Mouse (Mus musculus) lung, postnatal 25 days (tissue): ENCODE measurements around the gene Fezf1.

ENCODE experiments used
- DNase-seq: peaks from one replicate; pipeline ENCODE4 v3.0.0; 2022; ENCODE audit warnings: low spot score

Gene Fezf1

DNA sequence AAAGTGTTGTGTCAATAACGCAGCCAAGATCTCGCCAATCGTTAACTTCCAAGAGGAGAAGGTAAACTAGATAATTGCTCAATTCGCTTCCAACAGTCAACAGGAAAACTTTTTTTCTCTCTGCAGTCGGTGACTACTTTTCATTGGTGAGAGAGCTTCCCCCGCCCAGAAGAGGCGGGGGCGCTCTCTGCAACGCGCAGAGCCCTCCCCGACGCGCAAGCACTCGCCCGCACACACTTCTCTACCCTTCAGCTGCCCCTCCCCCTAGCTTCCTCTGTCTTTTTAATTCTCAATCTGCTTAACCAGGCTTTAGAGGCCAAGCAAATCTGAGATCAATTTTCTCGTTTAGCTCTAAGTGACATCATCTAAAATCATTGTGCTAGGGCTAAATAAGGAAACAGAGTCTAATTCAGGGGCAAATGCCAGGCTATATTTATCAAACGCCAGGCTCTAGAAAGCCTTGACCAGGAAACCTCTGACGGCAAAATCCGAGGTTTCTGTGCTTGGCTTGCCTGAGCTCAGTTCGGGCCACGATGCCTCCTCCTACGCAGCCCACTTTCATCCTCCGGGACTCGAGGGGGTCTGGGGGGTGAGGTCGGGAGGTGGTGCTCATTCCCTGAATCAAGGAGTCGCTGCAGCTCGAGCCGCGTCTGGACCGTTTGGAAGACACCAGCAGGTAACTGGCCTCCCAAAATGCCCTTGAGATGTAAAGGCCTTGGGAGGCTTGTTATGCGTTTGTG lies at the start of gene Fezf1:
Gene Fezf1, minus strand, starts transcription at position 50 of the 740 bp plus-strand sequence.
- DNase-seq, result no peak

DNA sequence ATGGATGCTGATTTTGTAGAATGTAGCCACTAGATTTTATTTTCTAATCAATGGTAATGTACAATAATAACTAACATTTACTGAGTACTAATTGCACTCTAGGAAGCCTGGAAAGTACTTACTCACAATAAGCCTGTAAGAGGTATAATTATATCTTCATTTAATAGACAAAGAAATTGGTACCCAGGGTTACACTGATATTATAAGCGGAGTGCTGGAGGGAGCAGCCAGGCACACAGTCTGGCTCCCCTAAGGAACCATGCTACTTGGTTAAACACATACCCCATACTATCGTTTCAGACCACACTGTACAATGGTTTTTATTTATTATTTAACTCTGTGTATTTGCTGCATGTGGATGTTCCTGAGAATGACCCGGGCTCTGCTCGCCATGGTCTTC lies 46.5 kb upstream of the Fezf1 start:
- DNase-seq, result no peak

DNA sequence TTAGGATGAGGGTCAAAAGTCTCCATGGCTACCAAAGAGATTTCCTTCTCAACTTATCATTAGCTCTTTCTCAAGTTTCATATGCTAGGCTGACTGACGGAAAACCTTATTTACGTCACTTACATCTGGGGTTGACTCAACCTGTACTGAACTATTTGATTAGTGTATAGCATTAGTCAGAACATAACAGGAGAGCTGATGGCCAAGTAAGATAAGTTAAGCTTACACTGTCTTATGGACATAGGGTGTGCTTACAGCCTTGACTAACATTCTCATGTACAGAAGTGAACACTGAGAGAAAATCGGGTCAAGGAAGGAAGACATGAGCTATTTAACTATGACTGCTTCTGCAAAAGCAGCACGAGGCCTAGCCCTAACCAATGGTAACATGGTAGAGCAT lies 40.6 kb upstream of the Fezf1 start:
- DNase-seq, result no peak

DNA sequence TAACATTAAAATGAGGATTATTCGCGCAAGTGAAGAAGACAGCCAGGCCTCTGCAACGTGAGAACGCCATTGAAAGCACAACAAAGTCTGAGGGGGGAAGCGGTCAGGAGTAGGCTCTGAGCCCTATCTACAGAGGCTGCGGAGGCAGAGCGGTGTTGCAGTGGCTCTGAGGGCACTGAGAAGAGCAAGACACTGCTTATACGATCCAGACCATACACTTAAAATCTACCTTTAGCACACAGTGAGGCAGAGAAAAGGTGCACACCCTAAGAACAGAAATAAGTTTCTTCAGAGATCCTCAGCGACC lies 33.3 kb upstream of the Fezf1 start:
- no peak for DNase-seq

DNA sequence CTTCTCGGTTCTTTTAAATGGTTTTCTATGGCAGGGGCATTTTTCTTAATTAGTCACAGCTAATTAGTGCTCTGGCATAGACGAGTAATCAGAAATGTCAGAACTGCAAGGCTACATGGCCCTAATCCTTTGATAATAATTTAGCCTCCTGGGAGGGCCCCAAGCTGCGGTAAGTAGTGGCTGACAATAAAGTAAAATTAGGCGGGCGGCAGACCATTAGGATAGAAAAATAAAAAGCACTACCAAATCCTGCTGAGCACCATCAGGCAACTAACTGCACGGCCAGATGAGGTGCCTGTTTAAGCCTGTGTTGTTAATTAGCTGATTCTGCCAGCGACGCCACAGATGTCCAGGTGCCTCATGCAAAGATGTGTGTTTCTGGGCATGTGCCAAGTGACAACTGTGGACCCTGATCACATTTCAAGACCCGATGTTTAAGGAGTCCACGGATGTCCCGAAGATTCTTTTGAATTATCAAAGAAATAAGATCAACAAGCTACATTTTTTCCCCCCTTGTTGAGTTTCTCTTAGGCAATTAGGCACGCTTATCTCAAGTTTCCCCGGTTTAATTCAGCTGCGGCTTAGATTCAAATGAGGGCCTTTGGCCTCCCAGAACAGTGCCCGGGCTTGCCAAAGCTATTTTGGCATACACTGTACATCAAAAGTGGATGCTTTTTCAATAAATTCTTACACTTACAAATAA lies 32.8 kb upstream of the Fezf1 start:
- no peak for DNase-seq

DNA sequence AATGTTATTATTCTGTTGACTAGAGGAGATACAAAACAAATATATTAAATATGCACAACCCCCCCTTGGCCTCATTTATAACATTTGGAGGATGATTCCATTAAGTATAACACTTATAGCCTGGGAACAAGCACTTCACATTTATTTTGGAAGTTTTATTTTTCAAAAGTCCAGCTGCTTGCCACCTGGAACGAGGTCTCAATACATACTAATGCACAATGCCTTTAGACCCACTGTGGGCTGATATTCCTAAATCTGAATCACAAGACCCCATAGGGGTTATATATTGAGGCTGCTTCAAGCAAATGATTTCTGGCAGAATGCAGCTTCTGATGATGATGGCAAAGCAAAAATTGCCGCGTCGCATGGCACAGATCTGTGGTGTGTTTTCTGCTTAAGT lies 25.3 kb upstream of the Fezf1 start:
- DNase-seq, result no peak

DNA sequence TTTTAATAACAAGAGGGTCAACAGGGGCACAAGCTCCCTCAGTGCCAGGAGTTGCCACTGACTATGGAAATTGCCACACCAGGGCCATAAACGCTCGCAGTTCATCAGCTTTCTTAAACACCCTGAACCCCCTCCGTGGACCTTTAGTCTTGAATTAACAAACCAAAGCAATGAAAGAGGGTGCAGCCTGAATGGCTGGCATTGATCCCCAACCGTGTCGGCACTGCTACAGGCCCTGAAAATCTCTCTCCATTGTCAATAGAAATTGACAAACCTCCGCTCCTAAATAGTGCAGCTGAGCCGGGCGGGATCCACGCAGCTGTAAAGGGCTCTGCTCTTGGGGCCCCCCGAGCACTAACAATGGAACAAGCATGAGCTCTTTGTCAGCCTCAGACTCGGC lies 24.8 kb upstream of the Fezf1 start:
- DNase-seq, result no peak

DNA sequence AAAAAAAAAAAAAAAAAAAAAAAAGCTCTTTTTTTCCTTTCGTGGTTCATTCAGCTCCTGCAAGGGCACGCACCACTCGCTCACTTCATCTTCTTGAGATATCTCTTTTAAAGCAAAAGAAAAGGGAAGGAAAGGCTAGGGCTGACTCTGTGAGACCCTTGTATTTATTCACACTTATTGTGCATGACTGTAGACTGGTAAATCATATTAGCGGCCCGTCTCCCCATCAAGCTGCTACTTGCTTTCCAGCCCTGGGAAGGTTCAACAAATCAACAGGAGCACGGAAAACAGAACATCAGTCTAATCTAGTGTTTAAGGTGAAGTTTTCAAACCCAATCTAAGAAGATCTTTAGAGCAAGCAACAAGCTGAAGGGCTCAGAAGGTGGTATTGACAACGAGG lies 24.4 kb upstream of the Fezf1 start:
- no peak for DNase-seq

DNA sequence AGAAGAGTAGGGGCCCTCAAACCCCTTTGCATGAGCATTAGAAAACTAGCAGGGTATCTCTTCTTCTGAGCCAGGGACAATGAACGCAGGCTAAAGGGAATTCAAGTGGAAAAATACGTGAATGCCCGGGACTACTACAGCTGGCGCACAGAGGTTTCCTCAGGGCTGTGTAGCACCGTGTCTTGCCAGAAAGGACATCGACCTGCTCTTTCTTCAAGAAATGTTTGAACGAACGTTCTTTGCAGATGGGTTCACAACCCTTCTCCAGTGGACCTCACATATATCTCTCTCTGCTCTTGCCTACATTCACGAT lies 12.5 kb upstream of the Fezf1 start:
- no peak for DNase-seq

DNA sequence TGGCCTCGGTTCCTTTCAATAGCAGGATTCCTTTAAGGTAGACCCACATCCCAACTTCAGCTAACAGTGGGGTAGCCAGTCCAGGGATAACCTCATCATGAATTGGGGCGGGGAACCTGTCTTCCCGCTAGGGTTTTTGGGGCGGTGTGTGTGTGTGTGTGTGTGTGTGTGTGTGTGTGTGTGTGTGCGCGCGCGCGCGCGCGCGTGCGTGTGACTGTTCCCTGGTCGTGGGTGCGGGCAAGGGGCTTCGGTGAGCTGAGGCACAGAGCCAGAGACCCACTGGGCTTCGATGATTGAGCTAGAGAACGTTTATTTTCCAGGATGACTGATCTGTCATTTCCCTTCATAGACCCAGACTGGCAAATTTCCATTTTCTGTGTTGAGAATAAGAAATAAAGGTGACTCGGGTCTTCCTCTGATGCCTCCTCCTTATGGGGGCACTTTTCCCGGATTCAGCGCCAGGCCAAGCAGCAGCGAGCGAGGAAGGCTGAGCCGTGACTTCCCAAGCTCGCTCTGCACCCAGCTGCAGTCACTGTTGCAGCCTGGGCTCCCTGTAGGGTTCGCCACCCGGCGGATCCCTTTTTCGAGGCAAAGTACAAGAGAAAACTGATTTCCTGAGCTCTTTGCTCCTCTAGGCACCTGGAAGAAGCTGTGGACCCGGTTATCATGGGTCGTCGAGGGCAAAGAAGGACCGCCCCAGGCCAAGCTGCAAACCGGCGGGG lies 12.0 kb upstream of the Fezf1 start:
- no peak for DNase-seq

DNA sequence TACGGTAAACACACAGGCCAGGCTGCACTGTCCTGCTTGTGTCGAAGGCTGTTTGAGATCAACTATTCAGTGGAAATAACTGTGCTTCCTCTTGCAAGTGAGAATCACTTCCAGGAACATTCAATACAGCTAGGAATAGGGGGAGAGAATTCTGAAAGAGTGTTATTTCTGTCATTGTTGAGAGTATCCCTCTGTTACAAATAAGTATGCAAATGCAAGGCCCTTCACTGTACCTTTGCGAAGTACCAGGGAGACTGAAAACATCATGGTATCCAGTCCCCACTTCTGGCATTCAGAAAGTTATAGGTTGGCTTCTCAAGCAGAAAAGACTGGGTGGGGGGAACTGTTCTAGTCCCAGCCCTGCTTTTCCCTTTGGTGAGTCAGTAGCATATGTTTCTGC lies 9.8 kb upstream of the Fezf1 start:
- no peak for DNase-seq

DNA sequence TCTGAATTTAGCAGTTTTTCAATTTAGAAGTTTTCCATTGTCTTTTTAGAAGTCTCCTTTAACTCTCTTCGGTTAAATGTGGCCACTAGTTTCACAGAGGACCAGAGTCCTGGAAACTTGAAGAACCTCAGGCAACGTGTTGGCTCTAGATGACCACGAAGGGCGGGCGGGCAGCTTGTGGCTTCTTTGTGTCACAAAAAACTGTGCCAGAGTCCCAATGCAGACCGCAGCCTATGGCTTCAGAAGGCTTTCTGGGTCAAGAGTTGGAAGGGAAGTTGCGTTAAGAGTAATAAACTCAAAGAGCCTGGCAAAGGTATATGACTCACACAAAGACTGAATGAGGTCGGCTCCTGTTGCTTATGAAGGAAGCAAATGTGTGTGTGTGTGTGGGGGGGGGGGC lies 7.0 kb upstream of the Fezf1 start:
- DNase-seq, result no peak

DNA sequence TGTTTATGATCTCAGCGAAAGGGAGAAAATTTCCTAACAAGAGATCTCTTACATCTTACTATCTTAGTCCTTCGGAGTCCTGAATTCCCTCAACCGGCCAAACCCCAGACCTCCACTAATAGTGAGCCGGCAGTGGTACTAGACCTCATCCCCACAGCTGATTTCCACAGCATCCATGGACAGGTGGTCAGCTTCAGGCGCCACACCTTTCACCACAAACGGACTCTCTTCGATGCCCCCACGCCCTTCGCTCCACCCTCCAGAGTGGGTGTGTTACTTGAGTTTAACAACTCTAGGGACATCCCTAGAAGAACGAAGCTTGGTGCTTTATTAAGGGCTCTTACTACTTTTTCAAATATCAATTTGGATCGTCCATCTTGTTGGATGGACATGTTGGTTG lies 6.5 kb upstream of the Fezf1 start:
- no peak for DNase-seq

DNA sequence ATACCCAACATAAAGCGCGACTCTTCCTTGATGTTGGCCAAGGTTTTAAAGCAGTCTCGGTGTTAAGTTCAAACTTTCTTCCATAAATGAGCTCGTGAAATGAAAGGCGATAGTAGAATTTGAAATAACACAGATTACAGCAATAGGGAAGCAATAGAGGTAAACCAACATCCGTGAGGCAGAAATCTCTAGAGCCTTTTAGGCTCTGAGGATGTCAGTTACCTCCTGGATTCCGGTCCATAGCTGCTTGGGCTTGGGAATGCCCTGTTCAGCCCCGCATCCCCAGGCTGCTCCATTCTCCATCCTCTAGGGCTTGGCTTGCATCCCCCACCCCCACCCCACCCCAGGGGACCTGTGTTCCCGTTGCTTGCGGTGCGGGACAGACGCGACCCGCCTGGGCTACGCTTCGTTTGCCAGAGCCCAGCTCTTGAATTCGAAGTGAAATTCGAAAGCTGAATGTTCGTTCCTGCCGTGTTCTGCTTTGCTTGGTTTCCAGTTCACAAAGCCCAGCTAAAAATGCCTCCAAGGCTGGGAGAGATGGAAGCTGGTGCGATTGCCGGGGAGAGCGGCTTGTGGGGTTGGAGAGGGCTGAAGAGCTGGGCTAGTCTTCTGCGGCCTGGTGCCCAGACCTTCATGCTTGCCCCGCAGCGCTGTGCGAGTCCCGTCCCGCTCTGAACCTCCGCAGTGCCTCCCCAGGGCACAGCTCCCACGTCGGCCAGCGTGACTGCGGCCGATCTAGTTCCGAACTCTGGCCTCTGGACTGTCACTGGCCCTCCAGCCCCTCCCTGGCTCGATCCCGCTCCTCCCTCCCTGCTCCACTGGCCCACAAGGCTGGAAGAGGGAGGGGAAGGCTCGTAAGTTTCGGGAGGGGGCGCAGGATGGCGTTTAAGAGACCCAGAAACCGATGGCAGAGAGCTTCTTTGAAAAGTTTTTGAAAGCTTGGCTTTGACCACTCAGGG lies 5.5 kb upstream of the Fezf1 start:
- no peak for DNase-seq

DNA sequence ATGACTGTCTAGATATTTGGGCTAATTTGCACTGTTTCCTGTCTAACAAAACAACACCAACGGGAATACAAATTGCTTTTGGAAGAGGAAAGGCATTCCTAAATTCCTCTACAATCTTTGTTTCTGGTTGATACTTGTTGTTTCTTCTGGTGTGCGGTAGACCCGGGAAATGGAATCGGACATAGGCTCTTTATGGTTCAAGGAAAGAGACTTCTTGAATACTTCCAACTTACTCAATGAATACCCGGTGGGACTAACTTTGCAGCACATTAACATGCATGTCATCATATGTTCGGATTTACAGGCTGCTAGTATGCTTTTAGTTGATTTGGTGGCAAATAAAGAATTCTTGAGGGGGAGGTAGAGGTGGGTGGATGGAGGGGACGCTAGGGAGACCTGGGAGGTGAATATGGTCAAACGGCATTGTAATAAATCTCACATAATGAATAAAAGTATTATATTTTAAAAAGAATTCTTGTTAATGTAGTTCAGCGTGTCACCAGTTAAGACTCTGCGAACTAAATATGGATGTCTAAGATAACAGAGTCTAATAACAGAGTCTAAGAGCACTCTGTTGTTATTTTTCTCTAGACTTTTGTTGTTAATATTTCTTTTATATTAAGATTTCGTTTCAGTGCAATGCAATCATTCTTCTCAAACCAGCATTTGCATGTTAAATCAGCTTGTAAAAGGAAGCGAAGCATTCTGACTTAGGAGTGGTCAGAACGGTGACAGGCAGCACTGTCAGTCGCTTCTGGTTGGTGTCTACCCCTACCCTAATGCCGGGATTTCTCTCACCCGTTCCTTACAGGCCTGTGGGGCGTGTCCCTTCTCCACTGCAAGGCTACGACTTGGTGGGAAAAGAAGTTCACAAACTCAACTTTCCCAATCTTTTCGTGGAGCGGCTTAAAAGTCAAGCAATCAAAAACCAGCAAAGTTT lies 4.3 kb upstream of the Fezf1 start:
- DNase-seq, result no peak

DNA sequence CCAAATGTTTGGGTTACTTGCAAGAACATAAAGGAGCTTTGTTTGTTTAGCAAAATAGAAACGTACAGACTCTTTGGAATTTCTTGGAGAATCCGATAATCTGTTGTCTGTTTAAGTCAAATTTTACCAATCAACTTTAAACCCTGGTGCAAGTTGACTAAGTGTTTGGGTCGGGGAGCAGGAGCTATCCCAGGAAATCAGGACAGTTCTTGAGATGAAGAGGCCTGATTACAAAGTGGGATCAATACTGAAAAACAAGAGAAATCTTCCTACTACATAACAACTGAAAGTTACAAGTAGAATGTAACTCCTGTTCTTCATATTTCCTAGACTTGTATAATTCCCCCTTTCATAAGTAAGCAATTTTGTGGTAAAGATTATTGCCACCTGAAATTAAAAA lies 3.3 kb upstream of the Fezf1 start:
- no peak for DNase-seq

DNA sequence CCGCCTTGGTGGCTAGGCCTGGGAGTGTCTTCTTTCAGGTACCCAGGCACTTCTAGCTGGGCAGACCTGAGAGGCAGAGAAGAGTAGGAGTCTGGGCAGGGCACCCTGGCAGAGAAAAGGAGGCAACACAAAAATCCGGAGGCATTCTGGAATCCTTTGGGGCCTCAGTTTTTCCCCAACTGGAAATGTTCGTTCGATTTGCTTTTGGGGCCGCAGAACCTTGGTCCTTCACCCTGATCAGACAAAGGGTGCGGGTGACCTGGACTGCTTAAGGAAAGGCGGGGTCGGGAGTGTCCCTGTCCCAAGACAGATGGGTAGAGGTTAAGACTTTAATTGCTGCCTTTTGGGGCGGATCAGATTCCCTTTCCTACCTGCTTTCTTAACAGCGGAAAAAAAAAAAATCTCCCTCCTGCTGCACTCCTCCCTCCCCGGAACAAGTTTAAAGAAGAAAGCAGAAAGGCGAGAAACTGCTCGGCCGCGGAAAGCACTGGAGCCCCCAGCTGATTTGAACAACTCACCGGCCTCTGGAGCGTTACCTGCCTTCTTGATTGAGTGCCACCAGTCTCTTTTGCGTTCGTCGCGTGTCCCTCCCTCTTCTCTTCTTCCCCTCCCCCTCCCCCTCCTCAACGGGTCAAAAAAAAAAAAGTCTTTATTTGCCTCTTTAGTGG lies 2.3 kb upstream of the Fezf1 start:
- no peak for DNase-seq

DNA sequence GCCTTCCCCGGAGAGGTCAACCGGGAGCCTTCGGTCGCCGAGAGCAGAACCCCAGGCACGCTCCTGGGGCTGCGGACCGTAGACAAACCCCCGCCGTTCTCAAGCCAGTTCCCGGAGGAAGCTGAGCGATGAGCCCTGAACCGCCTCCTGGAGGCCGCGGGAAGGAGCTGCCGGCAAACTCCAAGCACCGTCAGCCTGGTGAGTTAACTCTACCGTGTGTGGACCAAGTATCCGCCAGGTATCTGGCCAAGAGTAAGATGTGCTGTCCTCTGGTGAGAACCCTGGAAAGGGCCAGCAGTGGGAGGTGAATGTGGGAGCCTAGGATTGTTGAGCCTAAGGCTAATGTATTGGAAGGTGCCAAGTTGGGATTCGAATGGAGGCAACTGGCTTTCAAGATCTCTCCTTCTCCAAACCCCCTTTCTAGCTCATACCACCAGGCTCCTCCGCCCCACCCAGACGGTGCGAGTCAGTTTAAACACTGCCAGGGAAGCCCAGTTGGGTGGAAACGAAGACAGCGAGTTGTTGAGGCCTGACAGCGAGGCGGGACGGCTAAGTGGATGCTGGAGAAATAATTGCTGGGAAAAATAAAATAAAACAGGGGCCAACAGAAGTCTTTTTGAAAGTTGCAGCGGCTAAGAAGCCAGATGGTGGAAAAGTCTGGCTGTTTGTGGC lies 1.6 kb upstream of the Fezf1 start:
- no peak for DNase-seq

DNA sequence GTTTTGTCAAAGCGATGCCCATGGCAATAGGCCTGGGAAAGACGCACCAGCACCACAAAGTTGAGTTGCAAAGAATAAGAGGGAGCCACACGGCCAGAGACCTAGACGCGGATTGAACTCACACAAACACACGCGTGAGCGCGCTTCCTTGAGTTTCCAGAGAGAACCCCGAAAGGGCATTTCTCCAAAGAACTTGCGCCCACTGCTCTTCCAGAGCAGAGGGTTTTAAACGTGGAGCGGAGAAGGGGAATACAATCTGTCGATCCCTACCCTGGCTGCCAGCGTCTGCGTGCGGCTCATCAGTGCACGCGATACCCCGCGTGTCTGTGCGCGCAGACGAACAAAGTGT lies 865 bp upstream of the Fezf1 start:
- no peak for DNase-seq
